ENCODE assay signal across 9 mouse cellular contexts in the genomic region with DNA sequence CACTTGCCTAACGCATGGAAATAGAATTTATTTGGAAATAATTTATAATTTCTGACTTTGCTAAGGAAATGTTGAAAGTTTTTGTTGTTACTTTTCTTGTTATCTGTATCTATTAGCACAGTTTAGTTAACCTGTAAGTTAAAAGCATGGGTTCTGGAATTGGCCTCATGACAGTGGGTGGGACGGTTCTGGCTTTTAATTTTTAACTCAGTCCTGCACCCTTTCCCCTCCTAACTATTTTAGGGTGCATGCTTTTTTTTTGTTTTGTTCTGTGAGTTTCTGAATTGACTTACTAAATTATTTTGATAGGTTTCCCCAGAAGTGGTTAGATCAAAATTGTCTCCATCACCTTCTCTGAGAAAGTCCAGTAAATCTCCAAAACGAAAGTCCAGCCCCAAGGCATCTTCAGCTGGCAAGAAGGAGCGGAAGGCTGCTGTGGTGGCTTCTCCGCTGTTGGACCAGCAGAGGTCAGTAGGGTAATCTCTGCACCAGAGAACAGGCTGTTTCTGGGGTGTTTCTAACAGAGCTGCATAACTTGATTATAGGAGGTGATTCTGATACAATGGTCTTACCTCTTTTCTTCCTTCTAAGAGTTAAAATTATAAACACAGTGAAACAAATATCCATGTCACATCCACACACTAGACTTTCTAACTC. TPM values are rescaled to one million over a fixed set of nuclear protein-coding genes. Genes with fewer than 3 reads are reported as not detected.
DNase-seq lines count a peak whose midpoint lies in the region; ATAC-seq and TF ChIP-seq lines count a peak whose summit lies in the region.
"Had no signal": no experiment of that assay in that cellular context is flagged by ENCODE, and none has a peak within 500 bp of the region (broad histone marks: within the 10 kb centered on the region; RNA-seq: fewer than 3 reads in every experiment).

No protein-coding gene starts in this region.

- H3K27ac ChIP-seq in kidney, embryonic 14.5 days (ENCODE audit: low read depth, low read length), result no peak overlapping the region

- H3K4me3 ChIP-seq in kidney, embryonic 14.5 days (ENCODE audit: low read length), result no peak overlapping the region

- ATAC-seq in kidney, embryonic 14.5 days (ENCODE audit: low FRiP score, low TSS enrichment), result no peak
- ATAC-seq in monocyte, adult 5-6 weeks (replicated peaks; ENCODE audit: insufficient number of reproducible peaks, low FRiP score, low TSS enrichment, poor library complexity, severe bottlenecking), result no peak

- no peaks in the 10 kb centered on the region for H3K4me1 ChIP-seq in kidney, embryonic 14.5 days (ENCODE audit: control insufficient read depth, insufficient read depth, low read length)

- TF ChIP-seq POLR2A in brain, embryonic 14.5 days (IDR thresholded peaks at IDR 0.05; ENCODE audit: borderline replicate concordance, extremely low read depth, insufficient read depth, insufficient read length, poor library complexity, severe bottlenecking), result no peak

- H3K36me3 ChIP-seq in kidney, embryonic 14.5 days (ENCODE audit: control insufficient read depth, insufficient read depth, low read length), result peaks cover 4% of the 10 kb centered on the region; the same call in 1 of the 2 replicates

- H3K4me2 ChIP-seq in kidney, embryonic 14.5 days (replicated peaks; ENCODE audit: low read depth, low read length), result no peak overlapping the region

- no peaks in the 10 kb centered on the region for H3K27me3 ChIP-seq in kidney, embryonic 14.5 days (ENCODE audit: control insufficient read depth, insufficient read depth, low read length)

- 62% methylated on average over 5 of the region's 5 CpGs for WGBS in kidney, embryonic 14.5 days

- H3K9ac ChIP-seq in kidney, embryonic 14.5 days (ENCODE audit: low read depth, low read length), result no peak overlapping the region

- no peaks in the 10 kb centered on the region for H3K9me3 ChIP-seq in kidney, embryonic 14.5 days (ENCODE audit: control insufficient read depth, low read length)

- DNase-seq in kidney, adult 11 months, result peak; percentile 25
- DNase-seq in ES-CJ7 (ENCODE audit: low read depth, low spot score), result peak; percentile 31
- peak; percentile 74 for DNase-seq in brain, embryonic 14.5 days (ENCODE audit: low read depth)
- DNase-seq in mesoderm, embryonic 11.5 days (ENCODE audit: low read depth, low spot score), result peak; percentile 27
- DNase-seq in left cerebral cortex, adult 8-10 months (ENCODE audit: low spot score in 2 of 2), result no peak
- DNase-seq: cerebellum, adult 9-10 months; lung, adult 18-20 months had no signal

- TF ChIP-seq CTCF in brain, embryonic 14.5 days (IDR thresholded peaks at IDR 0.05; ENCODE audit: borderline replicate concordance, extremely low read depth, insufficient read depth, insufficient read length), result peak; percentile 68

RNA-seq across cellular contexts. Expression of gene Zc3h13, which starts 25.3 kb away (rescaled TPM):
- 32.4 and 40.2 TPM in 2 replicates for polyA plus RNA-seq in kidney, embryonic 14.5 days (2014; fragmentation: Nextera tagmentation; extraction: Ambion mirVana)
- 21.0 and 32.0 TPM in 2 replicates for polyA plus RNA-seq in brain, embryonic 14.5 days (2012; rRNA removed)
- 24.7 to 48.8 TPM (median 34.9 TPM) in 3 replicates for total RNA-seq in monocyte, adult 5-6 weeks (2017)
- total RNA-seq in left cerebral cortex, adult 8-10 months (2022), result 10 to 100 TPM; 46.5 to 55.6 (median 49.7) TPM

Comparison
In these comparisons a context has a peak if more than half of its experiments do, and no peak if none do; other contexts are left out.
1. DNase-seq: peak in kidney, adult 11 months (single experiment), ES-CJ7 (single experiment), brain, embryonic 14.5 days (single experiment) and mesoderm, embryonic 11.5 days (single experiment); none in left cerebral cortex, adult 8-10 months (0 of 2).